Mouse (Mus musculus): Measurements from ENCODE around the gene Slc17a1.

Gene Slc17a1

GRCm38 (mm10) chr13:23889011-23889605 is 21.6 kb downstream of the Slc17a1 start:
- no peak for DNase-seq (ENCODE audit: low read depth, low spot score)

- no peak for DNase-seq (ENCODE audit: low read depth, low spot score)
These were observed 25.2 kb downstream of the Slc17a1 start for GRCm38 (mm10) chr13:23892592-23893268.

GRCm38 (mm10) chr13:23893269-23893593 is 25.7 kb downstream of the Slc17a1 start:
- DNase-seq (ENCODE audit: low read depth, low spot score): no peak

- no peak for DNase-seq (ENCODE audit: low read depth, low spot score)
These were observed 30.7 kb downstream of the Slc17a1 start for GRCm38 (mm10) chr13:23898242-23898641.

GRCm38 (mm10) chr13:23906906-23907305 is 39.4 kb downstream of the Slc17a1 start:
- DNase-seq (ENCODE audit: low read depth, low spot score): no peak

GRCm38 (mm10) chr13:23910121-23910520 is 42.6 kb downstream of the Slc17a1 start:
- DNase-seq (ENCODE audit: low read depth, low spot score): no peak

GRCm38 (mm10) chr13:23911335-23911734 is 43.8 kb downstream of the Slc17a1 start:
- no peak for DNase-seq (ENCODE audit: low read depth, low spot score)

GRCm38 (mm10) chr13:23913791-23914306 is 46.3 kb downstream of the Slc17a1 start:
- no peak for DNase-seq (ENCODE audit: low read depth, low spot score)

GRCm38 (mm10) chr13:23914376-23915167 is 47.0 kb downstream of the Slc17a1 start, which contains the start of gene Slc17a4:
Slc17a4 (minus strand) TSS chr13:23915009.
- no peak for DNase-seq (ENCODE audit: low read depth, low spot score)

- DNase-seq (ENCODE audit: low read depth, low spot score): no peak
These were observed 48.6 kb downstream of the Slc17a1 start for GRCm38 (mm10) chr13:23916132-23916531.

- DNase-seq (ENCODE audit: low read depth, low spot score): no peak
These were observed 50.1 kb downstream of the Slc17a1 start for GRCm38 (mm10) chr13:23917674-23918073.

- DNase-seq (ENCODE audit: low read depth, low spot score): no peak
These were observed 58.2 kb downstream of the Slc17a1 start for GRCm38 (mm10) chr13:23925792-23926191.

GRCm38 (mm10) chr13:23928637-23929036 is 61.1 kb downstream of the Slc17a1 start:
- DNase-seq (ENCODE audit: low read depth, low spot score): no peak

- no peak for DNase-seq (ENCODE audit: low read depth, low spot score)
These were observed 62.9 kb downstream of the Slc17a1 start for GRCm38 (mm10) chr13:23930461-23930860.

- peak; percentile 7 for DNase-seq (ENCODE audit: low read depth, low spot score)
These were observed 63.4 kb downstream of the Slc17a1 start for GRCm38 (mm10) chr13:23930904-23931303.

GRCm38 (mm10) chr13:23933421-23934210 is 66.1 kb downstream of the Slc17a1 start, which contains the start of gene Hist1h2ba:
Hist1h2ba (minus strand) TSS chr13:23934156.
- DNase-seq (ENCODE audit: low read depth, low spot score): peak; percentile 30

GRCm38 (mm10) chr13:23934211-23934520 is 66.6 kb downstream of the Slc17a1 start, which contains the start of gene Hist1h2aa:
Hist1h2aa (plus strand) TSS chr13:23934462.
- DNase-seq (ENCODE audit: low read depth, low spot score): peak; percentile 93

GRCm38 (mm10) chr13:23938699-23939098 is 71.1 kb downstream of the Slc17a1 start:
- DNase-seq (ENCODE audit: low read depth, low spot score): no peak

- DNase-seq (ENCODE audit: low read depth, low spot score): no peak
These were observed 72.7 kb downstream of the Slc17a1 start for GRCm38 (mm10) chr13:23940291-23940690.

- peak; percentile 63 for DNase-seq (ENCODE audit: low read depth, low spot score)
These were observed 75.3 kb downstream of the Slc17a1 start for GRCm38 (mm10) chr13:23942861-23943260.
